Mouse (Mus musculus) CD4-positive, CD25-positive, alpha-beta regulatory T cell, adult 4 months (primary cell): ENCODE data around the gene Catsperz. TPM values are rescaled to one million over a fixed set of nuclear protein-coding genes. Genes with fewer than 3 reads are reported as not detected.

Experiments
- ATAC-seq: one replicate; pipeline ENCODE4 v1.8.0; 2017
- polyA plus RNA-seq, 2 experiments: library from polyadenylated mRNA; unstranded; fragments of 100-300 nt; shearing (Covaris generic); gene quantifications; one replicate each; pipeline ENCODE4 v1.2.1; 2017

The Catsperz gene
- polyA plus RNA-seq, 2 experiments from 2014 or later, result not detected

GRCm38 (mm10) chr19:6922901-6923735 is 2.1 kb downstream of the Catsperz start:
- ATAC-seq, result no peak

GRCm38 (mm10) chr19:6921647-6922567 is 3.3 kb downstream of the Catsperz start, which contains the start of gene Esrra:
Gene Esrra (minus strand): TSS chr19:6921813.
- peak; percentile 94 for ATAC-seq

- no peak for ATAC-seq
These were observed 4.2 kb downstream of the Catsperz start for GRCm38 (mm10) chr19:6920741-6921636.

GRCm38 (mm10) chr19:6919876-6920740 is 5.1 kb downstream of the Catsperz start:
- no peak for ATAC-seq

GRCm38 (mm10) chr19:6919431-6919830 is 5.7 kb downstream of the Catsperz start:
- no peak for ATAC-seq

- no peak for ATAC-seq
These were observed 6.9 kb downstream of the Catsperz start for GRCm38 (mm10) chr19:6918321-6918720.

- ATAC-seq, result no peak
These were observed 8.7 kb downstream of the Catsperz start for GRCm38 (mm10) chr19:6916496-6916895.

GRCm38 (mm10) chr19:6915276-6915675 is 9.9 kb downstream of the Catsperz start:
- no peak for ATAC-seq

GRCm38 (mm10) chr19:6914540-6914939 is 10.6 kb downstream of the Catsperz start:
- ATAC-seq, result no peak

GRCm38 (mm10) chr19:6913991-6914390 is 11.2 kb downstream of the Catsperz start:
- ATAC-seq, result no peak

GRCm38 (mm10) chr19:6913036-6913435 is 12.1 kb downstream of the Catsperz start:
- no peak for ATAC-seq

- ATAC-seq, result no peak
These were observed 12.8 kb downstream of the Catsperz start for GRCm38 (mm10) chr19:6912205-6912970.

- ATAC-seq, result no peak
These were observed 13.8 kb downstream of the Catsperz start for GRCm38 (mm10) chr19:6911101-6912074.

GRCm38 (mm10) chr19:6910306-6910705 is 14.9 kb downstream of the Catsperz start:
- peak; percentile 9 for ATAC-seq

GRCm38 (mm10) chr19:6909507-6910289 is 15.5 kb downstream of the Catsperz start, which contains the start of the genes Trmt112 and Prdx5:
Gene Trmt112 (plus strand): TSS chr19:6909698.
Gene Prdx5 (minus strand): TSS chr19:6910106.
- peak; percentile 83 for ATAC-seq

GRCm38 (mm10) chr19:6909021-6909420 is 16.2 kb downstream of the Catsperz start:
- no peak for ATAC-seq

- ATAC-seq, result no peak
These were observed 17.2 kb downstream of the Catsperz start for GRCm38 (mm10) chr19:6907811-6908540.
